Mouse (Mus musculus): ENCODE results near the gene Tm4sf20. TPM values are rescaled to one million over a fixed set of nuclear protein-coding genes. Genes with fewer than 3 reads are reported as not detected.

Gene Tm4sf20
- polyA plus RNA-seq, 1 experiment from 2014 or later = 0.23 TPM

DNA sequence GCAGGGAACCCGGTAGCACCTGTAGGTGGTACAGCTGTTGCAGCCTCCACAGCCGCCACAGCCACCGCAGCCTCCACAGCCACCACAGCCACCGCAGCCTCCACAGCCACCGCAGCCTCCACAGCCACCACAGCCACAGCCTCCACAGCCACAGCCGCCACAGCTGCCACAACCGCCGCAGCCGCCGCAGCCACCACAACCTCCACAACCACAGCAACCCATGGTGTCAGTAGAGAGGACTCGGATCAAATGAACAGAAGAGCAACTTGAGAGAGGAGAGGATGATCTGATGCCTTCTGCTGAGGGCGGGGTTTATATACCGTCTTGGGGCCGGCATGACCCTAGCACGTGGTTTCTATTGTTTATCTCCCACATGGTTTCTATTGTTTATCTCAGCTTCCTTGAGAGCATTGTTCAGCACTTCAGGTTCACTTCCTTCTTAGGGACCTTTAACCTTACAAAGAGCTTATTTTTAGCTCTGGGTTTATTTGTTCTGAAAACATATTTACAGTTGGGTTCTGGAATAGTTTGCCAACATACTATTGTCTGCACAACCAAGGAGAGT lies 2.8 kb upstream of the Tm4sf20 start, which contains the start of gene Gm47791:
Gm47791 (minus strand) TSS at position 222 of the 565 bp plus-strand sequence.
- H3K36me3 ChIP-seq (ENCODE audit: control insufficient read depth, insufficient read depth, low read length) = no peaks in the 10 kb centered on the region
- H3K9ac ChIP-seq (ENCODE audit: low read length) = no peak within 1 kb of the TSS
- H3K27ac ChIP-seq (ENCODE audit: low read depth, low read length) = no peak within 1 kb of the TSS
- no peak within 1 kb of the TSS for H3K4me3 ChIP-seq (ENCODE audit: low read depth, low read length)
- H3K4me1 ChIP-seq (replicated peaks; ENCODE audit: control insufficient read depth, insufficient read depth, low read length) = no peaks in the 10 kb centered on the region
- no peaks in the 10 kb centered on the region for H3K9me3 ChIP-seq (ENCODE audit: control insufficient read depth, low read length)
- no peaks in the 10 kb centered on the region for H3K27me3 ChIP-seq (ENCODE audit: control insufficient read depth, insufficient read depth, low read length)
- H3K4me2 ChIP-seq (ENCODE audit: low read depth, low read length, severe bottlenecking) = no peak within 1 kb of the TSS
- WGBS = 91% methylated on average over 13 of the region's 15 CpGs
- DNase-seq (ENCODE audit: low spot score) (no peak), ATAC-seq (replicated peaks; ENCODE audit: low FRiP score) (no peak)

DNA sequence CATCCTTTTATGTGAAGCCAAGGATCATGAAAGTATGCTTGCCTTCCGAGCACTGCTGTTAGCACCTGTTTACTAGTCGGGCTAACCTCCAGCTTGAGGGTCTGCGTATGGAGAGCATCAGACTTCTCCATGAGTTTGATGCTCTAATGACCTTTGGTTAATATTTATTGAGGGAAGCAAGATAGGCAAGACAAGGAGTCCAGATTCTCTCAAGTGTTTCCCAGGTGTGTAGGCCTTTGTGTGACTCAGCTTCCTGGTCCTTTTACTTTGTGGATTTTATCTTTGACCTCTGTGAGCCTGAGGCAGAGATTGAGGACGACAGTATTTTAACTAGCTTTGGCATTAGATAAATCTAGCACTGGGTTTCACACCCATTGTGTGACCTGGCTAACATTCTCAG lies 1.6 kb downstream of the Tm4sf20 start:
- no peak overlapping the region for H3K27ac ChIP-seq (ENCODE audit: low read depth, low read length)
- H3K4me3 ChIP-seq (ENCODE audit: low read depth, low read length) = no peak overlapping the region
- WGBS = 87% methylated on average over 4 of the region's 4 CpGs
- no peak overlapping the region for H3K9ac ChIP-seq (ENCODE audit: low read length)
- DNase-seq (ENCODE audit: low spot score) (no peak), ATAC-seq (replicated peaks; ENCODE audit: low FRiP score) (no peak)
- no peak overlapping the region for H3K4me2 ChIP-seq (ENCODE audit: low read depth, low read length, severe bottlenecking)
- H3K27me3 ChIP-seq (ENCODE audit: control insufficient read depth, insufficient read depth, low read length) = no peaks in the 10 kb centered on the region
- no peaks in the 10 kb centered on the region for H3K4me1 ChIP-seq (replicated peaks; ENCODE audit: control insufficient read depth, insufficient read depth, low read length)
- no peaks in the 10 kb centered on the region for H3K9me3 ChIP-seq (ENCODE audit: control insufficient read depth, low read length)
- no peaks in the 10 kb centered on the region; the same call in 1 of the 2 replicates for H3K36me3 ChIP-seq (ENCODE audit: control insufficient read depth, insufficient read depth, low read length)

DNA sequence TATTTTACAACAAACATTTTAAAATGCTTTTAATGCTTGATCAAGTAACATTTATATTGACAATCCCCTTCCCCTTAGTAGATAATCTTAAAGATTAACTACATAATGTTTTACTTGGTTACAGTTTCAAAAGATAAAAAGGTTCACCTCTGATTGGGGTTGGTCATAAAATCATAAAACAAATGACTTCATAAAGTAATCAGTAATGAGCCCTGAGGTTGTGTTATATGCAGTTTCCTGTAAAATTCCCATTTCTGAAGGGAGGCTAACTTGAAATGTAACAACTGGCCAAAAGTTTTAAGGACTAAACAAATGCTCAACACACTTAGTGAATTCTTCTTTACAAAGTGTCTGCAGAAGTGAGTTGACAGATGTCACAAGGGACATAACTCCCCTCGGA lies 2.0 kb downstream of the Tm4sf20 start:
- WGBS = 76% methylated on average over 1 of the region's 1 CpGs
- no peaks in the 10 kb centered on the region for H3K27me3 ChIP-seq (ENCODE audit: control insufficient read depth, insufficient read depth, low read length)

DNA sequence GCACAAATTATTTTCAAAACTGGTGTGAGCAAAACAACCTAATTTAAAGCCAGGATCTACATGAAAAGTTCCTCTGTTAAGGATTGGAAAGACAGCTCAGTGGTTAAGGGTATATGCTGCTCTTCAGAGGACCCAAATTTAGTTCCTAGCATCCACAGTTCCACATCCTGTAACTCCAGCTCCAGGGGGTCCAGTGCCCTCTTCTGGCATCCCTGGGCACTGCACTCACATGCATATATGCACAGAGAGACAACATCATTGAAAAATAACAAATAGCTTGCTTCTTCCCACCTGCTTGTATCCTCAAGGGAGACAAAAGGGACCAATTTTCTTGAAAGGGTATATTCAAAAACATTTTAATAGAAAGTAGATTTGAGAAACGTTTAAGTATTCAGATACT lies 6.0 kb downstream of the Tm4sf20 start:
- ATAC-seq (replicated peaks; ENCODE audit: low FRiP score) (no peak), DNase-seq (ENCODE audit: low spot score) (no peak)
- Histone ChIP-seq H3K9me3 (ENCODE audit: control insufficient read depth, low read length) (no peaks in the 10 kb centered on the region), H3K36me3 (ENCODE audit: control insufficient read depth, insufficient read depth, low read length) (no peaks in the 10 kb centered on the region; the same call in 1 of the 2 replicates), H3K27me3 (ENCODE audit: control insufficient read depth, insufficient read depth, low read length) (no peaks in the 10 kb centered on the region), H3K4me1 (replicated peaks; ENCODE audit: control insufficient read depth, insufficient read depth, low read length) (no peaks in the 10 kb centered on the region), H3K9ac (ENCODE audit: low read length) (no peak overlapping the region), H3K4me2 (ENCODE audit: low read depth, low read length, severe bottlenecking) (no peak overlapping the region), H3K27ac (ENCODE audit: low read depth, low read length) (no peak overlapping the region), H3K4me3 (ENCODE audit: low read depth, low read length) (no peak overlapping the region)
- 78% methylated on average over 1 of the region's 1 CpGs for WGBS

More for the DNA sequence above, 2.0 kb downstream of the Tm4sf20 start:
- ATAC-seq (replicated peaks; ENCODE audit: low FRiP score) (no peak), DNase-seq (ENCODE audit: low spot score) (no peak)
- no peak overlapping the region for H3K9ac ChIP-seq (ENCODE audit: low read length)
- H3K4me1 ChIP-seq (replicated peaks; ENCODE audit: control insufficient read depth, insufficient read depth, low read length) = no peaks in the 10 kb centered on the region
- H3K27ac ChIP-seq (ENCODE audit: low read depth, low read length) = no peak overlapping the region
- no peaks in the 10 kb centered on the region for H3K9me3 ChIP-seq (ENCODE audit: control insufficient read depth, low read length)
- no peak overlapping the region for H3K4me2 ChIP-seq (ENCODE audit: low read depth, low read length, severe bottlenecking)
- no peak overlapping the region for H3K4me3 ChIP-seq (ENCODE audit: low read depth, low read length)
- no peaks in the 10 kb centered on the region; the same call in 1 of the 2 replicates for H3K36me3 ChIP-seq (ENCODE audit: control insufficient read depth, insufficient read depth, low read length)

DNA sequence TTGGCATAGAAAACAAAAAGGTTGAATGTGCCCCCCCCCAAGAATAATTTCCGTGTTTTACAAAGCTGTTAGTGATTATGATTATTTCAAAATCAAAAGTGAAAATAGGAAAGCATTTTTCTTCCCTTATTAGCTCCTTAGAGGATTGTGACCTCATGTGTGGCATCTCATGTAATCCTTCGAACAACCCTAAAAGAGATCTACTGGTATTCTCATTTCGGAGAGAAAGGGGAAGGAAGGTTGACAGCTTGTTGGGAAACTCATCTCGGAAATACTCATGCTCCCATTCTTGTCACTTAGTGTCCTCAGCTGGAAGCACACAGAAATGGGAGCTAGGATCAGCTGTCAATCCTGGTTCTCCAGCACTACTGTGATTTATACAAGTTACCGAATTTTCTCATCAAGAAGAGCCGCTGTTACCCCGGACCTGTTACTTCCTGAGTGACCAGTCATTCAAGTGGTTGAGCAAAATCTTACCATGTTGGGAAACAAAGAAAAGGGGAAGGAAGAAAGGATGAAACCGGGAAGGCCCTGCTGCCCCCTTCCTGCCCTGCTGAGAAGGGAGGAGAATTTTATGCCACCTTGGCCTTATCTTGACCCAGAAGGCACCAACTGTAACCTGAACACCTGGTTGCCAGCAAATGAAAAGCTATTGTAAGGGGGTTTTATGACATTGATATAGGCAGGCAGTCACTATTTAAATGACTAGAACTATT lies 6.6 kb downstream of the Tm4sf20 start:
- 90% methylated on average over 8 of the region's 8 CpGs for WGBS
- no peak overlapping the region for H3K4me3 ChIP-seq (ENCODE audit: low read depth, low read length)
- DNase-seq (ENCODE audit: low spot score) (no peak), ATAC-seq (replicated peaks; ENCODE audit: low FRiP score) (no peak)
- no peak overlapping the region for H3K27ac ChIP-seq (ENCODE audit: low read depth, low read length)
- H3K36me3 ChIP-seq (ENCODE audit: control insufficient read depth, insufficient read depth, low read length) = no peaks in the 10 kb centered on the region; the same call in 1 of the 2 replicates
- no peaks in the 10 kb centered on the region for H3K9me3 ChIP-seq (ENCODE audit: control insufficient read depth, low read length)
- H3K4me1 ChIP-seq (replicated peaks; ENCODE audit: control insufficient read depth, insufficient read depth, low read length) = no peaks in the 10 kb centered on the region
- H3K4me2 ChIP-seq (ENCODE audit: low read depth, low read length, severe bottlenecking) = no peak overlapping the region
- no peak overlapping the region for H3K9ac ChIP-seq (ENCODE audit: low read length)
- H3K27me3 ChIP-seq (ENCODE audit: control insufficient read depth, insufficient read depth, low read length) = no peaks in the 10 kb centered on the region

DNA sequence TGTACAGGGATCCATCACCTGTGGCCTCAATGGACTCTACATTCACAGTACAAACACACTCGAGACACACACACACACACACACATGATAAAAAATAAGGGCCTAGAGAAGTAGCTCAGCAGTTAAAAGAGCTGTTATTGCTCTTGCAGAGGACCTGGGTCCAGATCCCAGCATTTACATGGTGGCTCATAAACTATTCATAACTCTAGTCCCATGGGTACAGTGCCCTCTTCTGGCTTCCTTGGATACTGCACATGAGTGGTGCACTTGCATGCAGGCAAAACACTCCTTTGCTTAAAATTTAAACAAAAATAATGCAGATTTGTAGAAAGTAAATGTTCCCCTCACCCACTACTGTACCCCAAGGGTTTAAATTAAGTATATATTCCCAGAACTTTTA lies 8.7 kb downstream of the Tm4sf20 start:
- no peaks in the 10 kb centered on the region for H3K4me1 ChIP-seq (replicated peaks; ENCODE audit: control insufficient read depth, insufficient read depth, low read length)
- no peaks in the 10 kb centered on the region for H3K27me3 ChIP-seq (ENCODE audit: control insufficient read depth, insufficient read depth, low read length)
- no peaks in the 10 kb centered on the region; the same call in 1 of the 2 replicates for H3K36me3 ChIP-seq (ENCODE audit: control insufficient read depth, insufficient read depth, low read length)
- no peak overlapping the region for H3K4me2 ChIP-seq (ENCODE audit: low read depth, low read length, severe bottlenecking)
- no peak overlapping the region for H3K27ac ChIP-seq (ENCODE audit: low read depth, low read length)
- no peak overlapping the region for H3K4me3 ChIP-seq (ENCODE audit: low read depth, low read length)
- ATAC-seq (replicated peaks; ENCODE audit: low FRiP score) = no peak
- no peak for DNase-seq (ENCODE audit: low spot score)
- H3K9me3 ChIP-seq (ENCODE audit: control insufficient read depth, low read length) = no peaks in the 10 kb centered on the region
- WGBS = 84% methylated on average over 1 of the region's 1 CpGs
- H3K9ac ChIP-seq (ENCODE audit: low read length) = no peak overlapping the region

DNA sequence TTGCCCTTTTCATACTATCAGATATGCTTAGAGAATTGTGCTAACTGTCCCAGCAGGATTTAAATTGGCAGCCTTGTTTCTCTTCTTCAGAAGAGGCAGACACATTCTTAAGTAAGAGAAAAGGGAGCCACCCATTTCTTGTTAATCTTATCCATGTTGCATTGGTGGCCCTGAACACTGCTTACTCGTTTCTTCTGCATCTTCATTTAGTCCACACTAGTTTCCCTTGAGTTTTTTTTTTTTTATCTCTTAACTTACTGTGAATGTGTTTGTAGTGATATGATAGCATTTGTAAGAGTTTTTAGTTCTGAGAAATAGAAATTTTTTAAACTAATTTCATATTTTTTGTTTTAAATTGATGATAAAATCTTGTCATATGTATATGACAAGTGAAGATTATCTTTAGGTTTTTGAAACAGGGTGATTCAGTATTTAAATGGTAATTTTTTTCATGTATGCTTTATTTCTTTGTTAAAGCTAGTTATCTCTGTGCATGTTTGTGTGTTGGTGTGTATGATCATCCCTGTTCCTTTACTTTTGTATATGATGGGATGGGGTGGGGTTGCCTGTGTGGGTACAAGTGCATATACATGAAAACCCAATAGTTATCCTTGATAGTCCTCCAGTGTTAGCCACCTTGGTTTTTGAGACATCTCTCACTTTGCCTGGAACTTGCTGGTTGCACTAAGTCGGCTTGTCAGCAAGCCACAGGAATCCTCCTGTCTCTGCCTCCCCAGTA lies 20.4 kb downstream of the Tm4sf20 start:
- H3K4me3 ChIP-seq (ENCODE audit: low read depth, low read length) = no peak overlapping the region
- ATAC-seq (replicated peaks; ENCODE audit: low FRiP score) (no peak), DNase-seq (ENCODE audit: low spot score) (no peak)
- 91% methylated on average over 2 of the region's 2 CpGs for WGBS
- no peaks in the 10 kb centered on the region for H3K27me3 ChIP-seq (ENCODE audit: control insufficient read depth, insufficient read depth, low read length)
- no peaks in the 10 kb centered on the region for H3K9me3 ChIP-seq (ENCODE audit: control insufficient read depth, low read length)
- no peak overlapping the region for H3K27ac ChIP-seq (ENCODE audit: low read depth, low read length)
- H3K4me2 ChIP-seq (ENCODE audit: low read depth, low read length, severe bottlenecking) = no peak overlapping the region
- H3K9ac ChIP-seq (ENCODE audit: low read length) = no peak overlapping the region
- no peaks in the 10 kb centered on the region; the same call in 1 of the 2 replicates for H3K36me3 ChIP-seq (ENCODE audit: control insufficient read depth, insufficient read depth, low read length)
- H3K4me1 ChIP-seq (replicated peaks; ENCODE audit: control insufficient read depth, insufficient read depth, low read length) = no peaks in the 10 kb centered on the region

DNA sequence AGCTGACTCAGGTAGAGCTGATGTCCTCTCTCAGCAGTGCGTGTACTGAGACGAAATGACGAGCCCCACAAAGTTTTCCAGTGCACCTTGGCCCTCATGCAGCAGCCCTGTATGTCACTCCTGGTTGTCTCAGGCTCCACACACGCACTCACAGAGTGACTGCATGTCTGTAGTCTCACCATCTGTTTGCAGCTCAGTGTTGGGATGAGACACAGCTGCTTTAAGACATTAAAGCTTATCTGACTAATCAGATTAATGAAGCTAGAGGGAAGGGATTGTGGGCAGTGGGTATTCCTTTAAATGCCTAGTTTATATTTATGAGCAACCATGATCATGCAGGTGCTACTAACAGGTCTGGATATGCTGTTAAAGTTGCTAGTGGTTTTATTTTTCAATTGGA lies 21.9 kb downstream of the Tm4sf20 start:
- Histone ChIP-seq H3K27me3 (ENCODE audit: control insufficient read depth, insufficient read depth, low read length) (no peaks in the 10 kb centered on the region), H3K4me3 (ENCODE audit: low read depth, low read length) (no peak overlapping the region), H3K36me3 (ENCODE audit: control insufficient read depth, insufficient read depth, low read length) (no peaks in the 10 kb centered on the region; the same call in 1 of the 2 replicates), H3K4me2 (ENCODE audit: low read depth, low read length, severe bottlenecking) (no peak overlapping the region), H3K27ac (ENCODE audit: low read depth, low read length) (no peak overlapping the region), H3K9me3 (ENCODE audit: control insufficient read depth, low read length) (no peaks in the 10 kb centered on the region), H3K4me1 (replicated peaks; ENCODE audit: control insufficient read depth, insufficient read depth, low read length) (no peaks in the 10 kb centered on the region), H3K9ac (ENCODE audit: low read length) (no peak overlapping the region)
- WGBS = 80% methylated on average over 4 of the region's 4 CpGs
- DNase-seq (ENCODE audit: low spot score) (no peak), ATAC-seq (replicated peaks; ENCODE audit: low FRiP score) (no peak)

Measured in forebrain, embryonic 11.5 days (tissue).